Mouse (Mus musculus) limb, embryonic 15.5 days (tissue): ENCODE results near the gene Vps37d. TPM values are rescaled to one million over a fixed set of nuclear protein-coding genes. Genes with fewer than 3 reads are reported as not detected.

Source experiments
- ATAC-seq: fragments of 200-750 bp; cut with Nextera tagmentation; 2 replicates; pipeline ENCODE4 v1.8.0; 2017; ENCODE audit warnings: low read depth, moderate TSS enrichment; ENCODE audit not compliant: insufficient number of reproducible peaks, low FRiP score, low TSS enrichment
- H3K27ac ChIP-seq: fragments of 300-500 bp; sonication (generic); 2 replicates; pipeline ENCODE4 v1.5.1; 2015; ENCODE audit warnings: moderate library complexity, mild to moderate bottlenecking, inconsistent platforms
- H3K27me3 ChIP-seq: fragments of 300-500 bp; sonication (generic); 2 replicates; pipeline ENCODE4 v1.6.1; 2015; ENCODE audit warnings: inconsistent platforms
- H3K36me3 ChIP-seq: fragments of 300-500 bp; sonication (generic); 2 replicates; pipeline ENCODE4 v1.6.1; 2015; ENCODE audit warnings: inconsistent platforms
- H3K4me1 ChIP-seq: fragments of 300-500 bp; sonication (generic); 2 replicates; pipeline ENCODE4 v1.6.1; 2015; ENCODE audit warnings: inconsistent platforms
- H3K4me2 ChIP-seq: fragments of 300-500 bp; sonication (generic); 2 replicates; pipeline ENCODE4 v1.6.1; 2015; ENCODE audit warnings: mild to moderate bottlenecking, inconsistent platforms
- H3K4me3 ChIP-seq: fragments of 300-500 bp; sonication (generic); 2 replicates; pipeline ENCODE4 v1.5.1; 2015; ENCODE audit warnings: mild to moderate bottlenecking, inconsistent platforms
- H3K9ac ChIP-seq: fragments of 300-500 bp; sonication (generic); 2 replicates; pipeline ENCODE4 v1.6.1; 2015; ENCODE audit warnings: inconsistent platforms
- H3K9me3 ChIP-seq: fragments of 300-500 bp; sonication (generic); 2 replicates; pipeline ENCODE4 v1.6.1; 2016; ENCODE audit warnings: inconsistent platforms
- WGBS: fragments of 180-500 bp; shearing (Covaris S2); methylation state at CpG from one replicate; pipeline ENCODE4 v1.1.7; 2015; 5-methylcytosine and 5-hydroxymethylcytosine counted together
- polyA plus RNA-seq: library from polyadenylated mRNA; unstranded; fragments of >200 nt; fragmentation: Nextera tagmentation; extraction: Ambion mirVana; gene quantifications from 2 replicates; pipeline ENCODE4 v1.2.1, GENCODE M21; 2015

The Vps37d gene
- polyA plus RNA-seq, 1 experiment from 2014 or later, result 9.5 TPM

- Histone ChIP-seq H3K36me3 (no peaks in the 10 kb centered on the region), H3K4me1 (peaks cover 21% of the 10 kb centered on the region), H3K27me3 (peaks cover 58% of the 10 kb centered on the region), H3K27ac (no peak overlapping the region), H3K4me3 (peak overlapping the region; percentile 50), H3K9me3 (no peaks in the 10 kb centered on the region), H3K9ac (no peak overlapping the region), H3K4me2 (peak overlapping the region; percentile 90)
- under 1% methylated on average over 48 of the region's 48 CpGs for whole genome bisulfite sequencing
- peak; percentile 59; the same call in 1 of the 2 replicates for ATAC-seq
Observed at GRCm38 (mm10) chr5:135106758-135107256, 28.7 kb upstream of the Vps37d start.

GRCm38 (mm10) chr5:135103999-135104660 is 26.1 kb upstream of the Vps37d start:
- WGBS, result 67% methylated on average over 11 of the region's 11 CpGs
- Histone ChIP-seq H3K36me3 (no peaks in the 10 kb centered on the region), H3K9me3 (no peaks in the 10 kb centered on the region), H3K4me3 (no peak overlapping the region), H3K27me3 (peaks cover 49% of the 10 kb centered on the region), H3K4me2 (no peak overlapping the region), H3K9ac (no peak overlapping the region), H3K4me1 (peaks cover 21% of the 10 kb centered on the region), H3K27ac (no peak overlapping the region)
- no peak for ATAC-seq

GRCm38 (mm10) chr5:135100981-135101380 is 22.9 kb upstream of the Vps37d start:
- no peak overlapping the region for H3K4me3 ChIP-seq
- no peak overlapping the region for H3K27ac ChIP-seq

GRCm38 (mm10) chr5:135089653-135090052 is 11.6 kb upstream of the Vps37d start, which contains the start of gene Mlxipl:
Gene Mlxipl, plus strand, starts transcription at chr5:135089890.
- Histone ChIP-seq H3K4me2 (peak within 1 kb of the TSS; percentile 48), H3K36me3 (no peaks in the 10 kb centered on the region), H3K27me3 (peaks cover 50% of the 10 kb centered on the region), H3K4me1 (peaks cover 7% of the 10 kb centered on the region), H3K9ac (no peak within 1 kb of the TSS), H3K27ac (no peak within 1 kb of the TSS), H3K4me3 (peak within 1 kb of the TSS; percentile 21), H3K9me3 (no peaks in the 10 kb centered on the region)
- 2% methylated on average over 36 of the region's 39 CpGs for WGBS
- ATAC-seq, result no peak

More at GRCm38 (mm10) chr5:135100981-135101380, 22.9 kb upstream of the Vps37d start:
- no peaks in the 10 kb centered on the region for H3K4me1 ChIP-seq
- no peak overlapping the region for H3K4me2 ChIP-seq
- H3K9me3 ChIP-seq, result no peaks in the 10 kb centered on the region
- H3K36me3 ChIP-seq, result no peaks in the 10 kb centered on the region
- ATAC-seq, result no peak
- WGBS, result 63% methylated on average over 1 of the region's 1 CpGs
- H3K27me3 ChIP-seq, result peaks cover 19% of the 10 kb centered on the region; the same call in 1 of the 2 replicates
- H3K9ac ChIP-seq, result no peak overlapping the region

GRCm38 (mm10) chr5:135086871-135087270 is 8.8 kb upstream of the Vps37d start:
- H3K4me2 ChIP-seq, result no peak overlapping the region
- H3K4me1 ChIP-seq, result peaks cover 7% of the 10 kb centered on the region
- ATAC-seq, result no peak
- WGBS, result 25% methylated on average over 4 of the region's 4 CpGs
- no peak overlapping the region for H3K4me3 ChIP-seq
- H3K27me3 ChIP-seq, result peaks cover 37% of the 10 kb centered on the region
- H3K27ac ChIP-seq, result no peak overlapping the region
- H3K9me3 ChIP-seq, result no peaks in the 10 kb centered on the region
- H3K9ac ChIP-seq, result no peak overlapping the region
- no peaks in the 10 kb centered on the region for H3K36me3 ChIP-seq

GRCm38 (mm10) chr5:135080539-135080938 is 2.5 kb upstream of the Vps37d start:
- ATAC-seq, result no peak
- Histone ChIP-seq H3K4me3 (no peak overlapping the region), H3K27ac (no peak overlapping the region), H3K9ac (no peak overlapping the region), H3K4me1 (peaks cover 15% of the 10 kb centered on the region), H3K4me2 (no peak overlapping the region), H3K36me3 (no peaks in the 10 kb centered on the region), H3K9me3 (no peaks in the 10 kb centered on the region), H3K27me3 (no peaks in the 10 kb centered on the region)
- 88% methylated on average over 5 of the region's 5 CpGs for WGBS

GRCm38 (mm10) chr5:135079578-135079977 is 1.5 kb upstream of the Vps37d start:
- H3K27ac ChIP-seq, result no peak overlapping the region
- H3K9me3 ChIP-seq, result no peaks in the 10 kb centered on the region
- H3K4me3 ChIP-seq, result no peak overlapping the region
- peaks cover 15% of the 10 kb centered on the region for H3K4me1 ChIP-seq
- ATAC-seq, result no peak
- no peak overlapping the region for H3K9ac ChIP-seq
- no peaks in the 10 kb centered on the region for H3K36me3 ChIP-seq
- no peak overlapping the region for H3K4me2 ChIP-seq
- H3K27me3 ChIP-seq, result no peaks in the 10 kb centered on the region
- WGBS, result 98% methylated on average over 2 of the region's 2 CpGs

GRCm38 (mm10) chr5:135078482-135078810 is 380 bp upstream of the Vps37d start:
- ATAC-seq, result no peak; the same call in 1 of the 2 replicates
- H3K9ac ChIP-seq, result 0 out of 2 replicates have a peak overlapping the region, but pooled peaks have one; percentile 7

GRCm38 (mm10) chr5:135076931-135077505 is 1.0 kb downstream of the Vps37d start:
- Histone ChIP-seq H3K27ac (peak overlapping the region; percentile 91), H3K9me3 (no peaks in the 10 kb centered on the region), H3K4me2 (peak overlapping the region; percentile 76), H3K36me3 (peaks cover 14% of the 10 kb centered on the region), H3K27me3 (no peaks in the 10 kb centered on the region), H3K4me3 (peak overlapping the region; percentile 94), H3K9ac (peak overlapping the region; percentile 83), H3K4me1 (peaks cover 28% of the 10 kb centered on the region)
- peak; percentile 10; the same call in 1 of the 2 replicates for ATAC-seq
- 14% methylated on average over 14 of the region's 14 CpGs for WGBS

More at GRCm38 (mm10) chr5:135078482-135078810, 380 bp upstream of the Vps37d start:
- 2% methylated on average over 11 of the region's 11 CpGs for WGBS
- Histone ChIP-seq H3K9me3 (no peaks in the 10 kb centered on the region), H3K27me3 (no peaks in the 10 kb centered on the region), H3K4me3 (peak overlapping the region; percentile 94), H3K4me1 (peaks cover 22% of the 10 kb centered on the region), H3K36me3 (peaks cover 2% of the 10 kb centered on the region), H3K4me2 (peak overlapping the region; percentile 76), H3K27ac (no peak overlapping the region)

- H3K27me3 ChIP-seq, result no peaks in the 10 kb centered on the region
- H3K36me3 ChIP-seq, result peaks cover 15% of the 10 kb centered on the region
- no peak for ATAC-seq
- no peak overlapping the region for H3K27ac ChIP-seq
- WGBS, result 88% methylated on average over 14 of the region's 14 CpGs
- peak overlapping the region; percentile 76; the same call in 1 of the 2 replicates for H3K4me2 ChIP-seq
- H3K9ac ChIP-seq, result no peak overlapping the region
- H3K9me3 ChIP-seq, result no peaks in the 10 kb centered on the region
- H3K4me1 ChIP-seq, result peaks cover 28% of the 10 kb centered on the region
- H3K4me3 ChIP-seq, result no peak overlapping the region
Observed at GRCm38 (mm10) chr5:135076368-135076767, 1.7 kb downstream of the Vps37d start.

- Histone ChIP-seq H3K36me3 (peaks cover 15% of the 10 kb centered on the region), H3K4me3 (no peak overlapping the region), H3K9ac (no peak overlapping the region), H3K27me3 (no peaks in the 10 kb centered on the region), H3K9me3 (no peaks in the 10 kb centered on the region), H3K4me2 (no peak overlapping the region), H3K27ac (no peak overlapping the region), H3K4me1 (peaks cover 28% of the 10 kb centered on the region)
- ATAC-seq, result no peak
- 61% methylated on average over 4 of the region's 4 CpGs for WGBS
Observed at GRCm38 (mm10) chr5:135075655-135076054, 2.4 kb downstream of the Vps37d start.
